ENCODE assay signal across 8 mouse cellular contexts in the genomic region with DNA sequence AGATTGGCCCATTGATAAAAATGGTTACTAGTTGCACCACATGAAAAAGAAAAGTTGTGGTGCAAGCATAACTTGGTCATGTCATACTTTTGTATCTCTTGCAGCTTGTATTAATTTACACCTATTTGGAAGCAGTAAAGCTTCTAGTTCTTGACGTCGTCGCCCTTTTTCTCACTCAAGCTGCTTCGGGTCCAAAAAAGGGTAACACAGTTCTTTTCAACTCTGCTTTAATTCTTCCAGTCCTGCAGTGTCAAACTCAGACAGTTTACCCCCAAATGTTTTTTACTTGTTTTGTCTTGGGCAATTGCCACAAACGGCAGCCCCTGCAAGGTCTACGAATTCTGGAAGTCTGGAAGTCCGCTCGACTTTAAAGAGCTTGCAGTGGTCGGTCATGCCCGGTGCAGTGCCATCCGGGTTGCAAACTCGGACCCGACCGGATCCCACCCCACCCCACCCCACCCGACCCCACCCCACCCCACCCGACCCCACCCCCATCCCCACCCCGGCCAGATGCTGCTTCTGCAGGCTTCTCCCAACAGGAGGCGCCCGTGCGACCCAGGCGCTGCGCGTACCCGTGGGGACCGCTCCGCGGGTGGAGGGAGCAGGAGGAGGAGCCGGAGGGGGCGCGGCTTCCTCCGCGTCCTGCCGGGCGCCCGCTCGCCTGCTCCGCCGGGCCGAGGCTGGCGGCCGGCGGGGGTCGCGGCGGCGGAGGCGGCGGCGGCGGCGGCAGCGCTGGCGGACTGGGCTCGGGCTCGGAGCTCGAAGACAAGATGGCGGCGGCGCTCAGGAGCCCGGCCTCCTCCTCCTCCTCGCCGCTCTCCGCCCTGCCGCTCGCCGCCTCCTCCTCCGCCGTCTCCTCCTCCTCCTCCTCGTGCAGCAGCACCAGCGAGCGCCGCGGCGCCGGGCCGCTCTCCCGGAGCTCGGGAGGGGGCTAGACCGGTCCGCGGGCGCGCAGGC. TPM values are rescaled to one million over a fixed set of nuclear protein-coding genes. Genes with fewer than 3 reads are reported as not detected.
DNase-seq lines count a peak whose midpoint lies in the region; ATAC-seq and TF ChIP-seq lines count a peak whose summit lies in the region.

A gene (plus strand): TSS at position 673 of the 957 bp plus-strand sequence.

- peak within 1 kb of the TSS; percentile 95 for H3K27ac ChIP-seq in forebrain, postnatal 0 days (ENCODE audit: low read depth, low read length)
- peak within 1 kb of the TSS; percentile 94 for H3K27ac ChIP-seq in lung, postnatal 0 days (ENCODE audit: low read length)

- peak within 1 kb of the TSS; percentile 92 for H3K9ac ChIP-seq in forebrain, postnatal 0 days
- peak within 1 kb of the TSS; percentile 93 for H3K9ac ChIP-seq in lung, postnatal 0 days (replicated peaks; ENCODE audit: low read depth)

- H3K4me2 ChIP-seq in forebrain, postnatal 0 days (ENCODE audit: low read depth): peak within 1 kb of the TSS; percentile 73
- H3K4me2 ChIP-seq in lung, postnatal 0 days (replicated peaks; ENCODE audit: low read depth, low read length): peak within 1 kb of the TSS; percentile 64

- H3K4me1 ChIP-seq in forebrain, postnatal 0 days (ENCODE audit: insufficient read depth): peaks cover 23% of the 10 kb centered on the region
- H3K4me1 ChIP-seq in lung, postnatal 0 days (ENCODE audit: insufficient read depth, low read depth, low read length): peaks cover 12% of the 10 kb centered on the region; the same call in 1 of the 2 replicates

- no peaks in the 10 kb centered on the region for H3K27me3 ChIP-seq in forebrain, postnatal 0 days (ENCODE audit: insufficient read depth, low read length)
- no peaks in the 10 kb centered on the region for H3K27me3 ChIP-seq in lung, postnatal 0 days (replicated peaks; ENCODE audit: insufficient read depth, low read length)

- TF ChIP-seq EP300 in lung, postnatal 0 days (IDR thresholded peaks at IDR 0.05): no peak

- H3K36me3 ChIP-seq in forebrain, postnatal 0 days (ENCODE audit: insufficient read depth): no peaks in the 10 kb centered on the region
- H3K36me3 ChIP-seq in lung, postnatal 0 days (ENCODE audit: insufficient read depth, low read length): no peaks in the 10 kb centered on the region

- H3K4me3 ChIP-seq in forebrain, postnatal 0 days (ENCODE audit: low read depth, low read length): peak within 1 kb of the TSS; percentile 91
- H3K4me3 ChIP-seq in lung, postnatal 0 days (ENCODE audit: low read depth, low read length): peak within 1 kb of the TSS; percentile 98

- peak; percentile 71 for DNase-seq in ES-CJ7 (ENCODE audit: low read depth, low spot score)
- DNase-seq in cerebellum, adult 11 months: peak; percentile 81
- peak; percentile 92 for DNase-seq in forebrain, postnatal 0 days
- peak; percentile 94 for DNase-seq in heart, postnatal 4 days
- peak; percentile 79 for DNase-seq in layer of hippocampus, adult 9-11 months
- peak; percentile 93 for DNase-seq in lung, postnatal 0 days (ENCODE audit: low spot score)
- DNase-seq in retina, adult 2 months (ENCODE audit: low read depth, low spot score): peak; percentile 69
- DNase-seq in thymus, postnatal 25 days: peak; percentile 93

- no peaks in the 10 kb centered on the region for H3K9me3 ChIP-seq in forebrain, postnatal 0 days (ENCODE audit: low read length)
- no peaks in the 10 kb centered on the region for H3K9me3 ChIP-seq in lung, postnatal 0 days (ENCODE audit: low read length)

- WGBS in forebrain, postnatal 0 days: 1% methylated on average over 47 of the region's 83 CpGs
- WGBS in lung, postnatal 0 days: 9% methylated on average over 20 of the region's 83 CpGs

- peak; percentile 69 for TF ChIP-seq CTCF in forebrain, postnatal 0 days (IDR thresholded peaks at IDR 0.05; ENCODE audit: low read depth)
- peak; percentile 76 for TF ChIP-seq CTCF in lung, postnatal 0 days (IDR thresholded peaks at IDR 0.05)

- peak; percentile 87 for ATAC-seq in forebrain, postnatal 0 days
- peak; percentile 86 for ATAC-seq in lung, postnatal 0 days

RNA-seq across cellular contexts. Expression of the gene that starts here (rescaled TPM):
- 30.9 and 37.6 TPM in 2 replicates for total RNA-seq in forebrain, postnatal 0 days (2014; rRNA removed)
- 6.1 and 6.3 TPM in 2 replicates for polyA plus RNA-seq in forebrain, postnatal 0 days (2015; fragmentation: Nextera tagmentation; extraction: Ambion mirVana)
- total RNA-seq in heart, postnatal 4 days (2021): 10 to 100 TPM; 71.6 to 86.7 TPM
- polyA plus RNA-seq in lung, postnatal 0 days (2015; fragmentation: Nextera tagmentation; extraction: Ambion mirVana): 12.8 and 13.5 TPM in 2 replicates

Comparison
In these comparisons a context has a peak if more than half of its experiments do, and no peak if none do; other contexts are left out.
1. Peak in every context shown above with its lines: DNase-seq, ATAC-seq, H3K4me3 ChIP-seq and H3K27ac ChIP-seq.